Mouse (Mus musculus) ES-Bruce4 (cell line): ENCODE measurements around the gene Gtf3c6. TPM values are rescaled to one million over a fixed set of nuclear protein-coding genes. Genes with fewer than 3 reads are reported as not detected.

Experiments used
- H3K27ac ChIP-seq: 2 replicates; pipeline ENCODE4 v1.5.1; 2012; ENCODE audit warnings: low read length, inconsistent platforms; ENCODE audit not compliant: insufficient read depth
- H3K27me3 ChIP-seq: 2 replicates; pipeline ENCODE4 v1.6.1; 2012; ENCODE audit warnings: mild to moderate bottlenecking, low read length, inconsistent platforms; ENCODE audit not compliant: control insufficient read depth, poor library complexity, insufficient read depth, severe bottlenecking
- H3K36me3 ChIP-seq: 2 replicates; pipeline ENCODE4 v1.6.1; 2012; ENCODE audit warnings: inconsistent platforms, mild to moderate bottlenecking, low read length, moderate library complexity; ENCODE audit not compliant: control insufficient read depth, poor library complexity, insufficient read depth, severe bottlenecking
- H3K4me1 ChIP-seq: one replicate; pipeline ENCODE4 v1.8.1; 2011; ENCODE audit warnings: low read length; ENCODE audit not compliant: control insufficient read depth, insufficient read depth
- H3K4me3 ChIP-seq: 2 replicates; pipeline ENCODE4 v1.5.1; 2011; ENCODE audit warnings: low read depth, mild to moderate bottlenecking, low read length
- H3K9ac ChIP-seq: 2 replicates; pipeline ENCODE4 v1.6.1; 2012; ENCODE audit warnings: low read depth, mild to moderate bottlenecking, inconsistent platforms; ENCODE audit not compliant: poor library complexity, severe bottlenecking
- H3K9me3 ChIP-seq: replicated peaks from 2 replicates; pipeline ENCODE4 v1.6.1; 2012; ENCODE audit warnings: mild to moderate bottlenecking, low read length, inconsistent platforms; ENCODE audit not compliant: control insufficient read depth, poor library complexity, insufficient read depth, severe bottlenecking
- CTCF ChIP-seq: IDR thresholded peaks from one replicate; pipeline ENCODE4 v1.8.1; 2011; ENCODE audit warnings: low read depth, low read length
- EP300 ChIP-seq: IDR thresholded peaks from 2 replicates; pipeline ENCODE4 v1.6.1; 2011; ENCODE audit warnings: low read depth, low read length; ENCODE audit not compliant: insufficient read depth
- POLR2A ChIP-seq: IDR thresholded peaks from one replicate; pipeline ENCODE4 v1.8.1; 2011; ENCODE audit warnings: low read length; ENCODE audit not compliant: insufficient read depth
- polyA plus RNA-seq: library from polyadenylated mRNA; stranded (reverse); fragments of >200 nt; gene quantifications from 2 replicates; pipeline ENCODE4 v1.2.4, GENCODE M21; 2011; ENCODE audit warnings: low read depth; ENCODE audit not compliant: missing spikeins, insufficient read depth, insufficient read length

Gtf3c6 gene
- polyA plus RNA-seq, 1 experiment: 42.3 TPM

GRCm38 (mm10) chr10:40256716-40257115 lies 1.2 kb downstream of the Gtf3c6 start:
- Histone ChIP-seq H3K27me3 (no peaks in the 10 kb centered on the region), H3K27ac (peak overlapping the region; percentile 67; the same call in 1 of the 2 replicates), H3K36me3 (peaks cover 14% of the 10 kb centered on the region), H3K4me1 (peaks cover 3% of the 10 kb centered on the region), H3K4me3 (peak overlapping the region; percentile 58), H3K9me3 (no peaks in the 10 kb centered on the region), H3K9ac (peak overlapping the region; percentile 93)
- TF ChIP-seq EP300 (no peak), POLR2A (peak; percentile 75)

GRCm38 (mm10) chr10:40250969-40251368 lies 6.9 kb downstream of the Gtf3c6 start:
- H3K4me1 ChIP-seq: no peaks in the 10 kb centered on the region
- H3K4me3 ChIP-seq: no peak overlapping the region
- no peaks in the 10 kb centered on the region for H3K27me3 ChIP-seq
- no peak overlapping the region for H3K9ac ChIP-seq
- TF ChIP-seq EP300 (no peak), CTCF (no peak), POLR2A (no peak)
- H3K27ac ChIP-seq: no peak overlapping the region
- no peaks in the 10 kb centered on the region for H3K9me3 ChIP-seq
- H3K36me3 ChIP-seq: peaks cover 26% of the 10 kb centered on the region

GRCm38 (mm10) chr10:40249625-40250024 lies 8.3 kb downstream of the Gtf3c6 start:
- peaks cover 26% of the 10 kb centered on the region for H3K36me3 ChIP-seq
- no peak for TF ChIP-seq EP300
- TF ChIP-seq POLR2A: no peak
- TF ChIP-seq CTCF: no peak
- H3K4me1 ChIP-seq: no peaks in the 10 kb centered on the region

GRCm38 (mm10) chr10:40247166-40247716 lies 10.7 kb downstream of the Gtf3c6 start:
- Histone ChIP-seq H3K27me3 (no peaks in the 10 kb centered on the region), H3K9ac (peak overlapping the region; percentile 90; the same call in 1 of the 2 replicates), H3K4me1 (no peaks in the 10 kb centered on the region), H3K4me3 (peak overlapping the region; percentile 98), H3K27ac (no peak overlapping the region), H3K9me3 (no peaks in the 10 kb centered on the region), H3K36me3 (peaks cover 29% of the 10 kb centered on the region)
- TF ChIP-seq CTCF (no peak), EP300 (no peak), POLR2A (no peak)

More at GRCm38 (mm10) chr10:40249625-40250024, 8.3 kb downstream of the Gtf3c6 start:
- Histone ChIP-seq H3K4me3 (no peak overlapping the region), H3K27ac (no peak overlapping the region), H3K9ac (no peak overlapping the region), H3K9me3 (no peaks in the 10 kb centered on the region), H3K27me3 (no peaks in the 10 kb centered on the region)

DNA sequence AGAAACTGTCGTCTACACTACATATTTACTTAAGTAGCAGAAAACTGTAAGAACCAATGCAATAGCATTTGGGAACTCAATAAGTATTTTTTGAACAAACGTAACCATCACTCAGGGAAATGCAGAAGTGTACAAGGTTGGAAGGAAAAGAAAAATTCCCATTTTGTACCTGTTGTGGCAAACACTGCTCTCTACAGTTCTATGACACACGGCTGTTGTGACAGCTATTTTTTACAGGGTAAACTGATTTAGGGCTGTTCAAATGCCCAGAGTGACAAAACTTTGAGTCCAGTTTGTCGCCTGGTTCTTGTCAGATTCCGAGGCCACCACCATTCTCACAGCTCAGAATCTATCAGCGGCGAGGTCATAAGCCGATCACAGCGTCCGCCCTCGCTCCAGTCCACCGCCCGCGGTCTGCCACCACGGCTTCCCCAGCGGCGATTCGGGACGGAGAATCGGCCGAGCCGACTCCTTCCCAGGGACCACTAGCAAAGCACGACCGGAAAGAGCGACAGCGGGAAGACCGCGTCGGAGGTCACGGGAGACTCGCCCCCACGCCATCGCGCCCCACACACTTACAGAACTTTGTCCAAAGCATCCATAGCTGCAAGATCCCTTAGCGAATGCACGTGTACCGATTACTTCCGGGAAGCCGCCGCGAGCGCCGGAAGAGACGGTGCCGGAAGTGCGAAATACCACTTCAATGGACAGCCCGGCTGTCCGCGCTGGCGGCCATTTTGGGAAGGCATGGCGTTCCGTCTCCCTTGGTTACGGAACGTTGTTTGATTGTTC lies 11.3 kb downstream of the Gtf3c6 start, which contains the start of gene Rpf2:
Gene Rpf2 (minus strand): TSS at position 663 of the 792 bp plus-strand sequence.
- H3K9me3 ChIP-seq: no peaks in the 10 kb centered on the region
- 0 out of 2 replicates have a peak, but pooled peaks have one; percentile 31 for TF ChIP-seq EP300
- no peak for TF ChIP-seq POLR2A
- H3K9ac ChIP-seq: peak within 1 kb of the TSS; percentile 90
- peak within 1 kb of the TSS; percentile 98 for H3K4me3 ChIP-seq
- H3K4me1 ChIP-seq: no peaks in the 10 kb centered on the region
- H3K27me3 ChIP-seq: no peaks in the 10 kb centered on the region
- peaks cover 29% of the 10 kb centered on the region for H3K36me3 ChIP-seq
- no peak within 1 kb of the TSS for H3K27ac ChIP-seq

GRCm38 (mm10) chr10:40237826-40238225 lies 20.1 kb downstream of the Gtf3c6 start:
- TF ChIP-seq POLR2A (no peak), CTCF (no peak), EP300 (no peak)
- Histone ChIP-seq H3K27ac (no peak overlapping the region), H3K9ac (no peak overlapping the region), H3K27me3 (no peaks in the 10 kb centered on the region), H3K4me1 (no peaks in the 10 kb centered on the region), H3K36me3 (peaks cover 32% of the 10 kb centered on the region), H3K4me3 (no peak overlapping the region), H3K9me3 (no peaks in the 10 kb centered on the region)
